Mouse (Mus musculus): ENCODE measurements around the gene Mef2b. TPM values are rescaled to one million over a fixed set of nuclear protein-coding genes. Genes with fewer than 3 reads are reported as not detected.

Gene Mef2b
- polyA plus RNA-seq, 1 experiment = 3.5 TPM

DNA sequence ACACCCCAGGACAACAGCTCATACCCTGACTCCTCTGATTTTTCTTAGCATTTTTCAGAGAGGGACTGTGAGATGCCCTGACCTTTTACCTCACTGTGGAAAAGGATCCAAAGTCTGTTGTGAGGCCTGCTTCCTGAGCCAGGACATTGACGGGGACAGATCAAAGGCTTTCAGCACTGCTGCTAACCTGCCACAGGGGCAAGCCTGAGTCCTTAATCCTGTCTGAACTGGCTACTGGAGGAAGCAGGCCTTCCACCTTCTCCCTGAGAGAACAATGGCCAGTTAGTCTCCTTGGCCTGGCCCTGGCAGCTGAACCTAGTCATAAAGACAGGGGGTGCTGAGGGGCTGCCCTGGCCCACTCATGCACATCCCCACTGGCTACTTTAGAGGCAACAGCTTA lies 68.6 kb downstream of the Mef2b start:
- H3K27ac ChIP-seq (ENCODE audit: control insufficient read depth, insufficient read depth, low read length) = no peak overlapping the region
- 95% methylated on average over 1 of the region's 1 CpGs for WGBS
- no peak for DNase-seq

DNA sequence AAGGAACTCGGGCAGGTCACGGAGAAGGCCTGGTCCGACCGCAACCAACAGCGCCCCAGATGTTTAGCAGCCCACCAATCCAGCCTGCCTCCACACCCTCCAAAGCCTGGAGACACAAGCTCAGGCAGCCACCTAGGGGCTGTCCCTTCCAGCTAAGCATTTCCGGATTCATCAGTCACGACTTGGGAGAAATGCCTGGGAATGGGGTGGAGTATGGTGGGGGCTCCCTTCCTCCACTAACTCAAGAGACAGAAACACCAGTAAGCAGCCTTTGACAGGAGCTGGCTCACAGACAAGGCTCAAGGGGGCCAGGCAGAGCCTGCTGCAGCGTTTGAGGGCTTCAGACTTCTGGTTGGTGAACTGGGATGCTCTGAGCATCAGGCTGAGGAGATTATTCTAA lies 71.0 kb downstream of the Mef2b start:
- Histone ChIP-seq H3K27ac (ENCODE audit: control insufficient read depth, insufficient read depth, low read length) (no peak overlapping the region), H3K4me3 (ENCODE audit: control insufficient read depth, insufficient read depth, low read length) (no peak overlapping the region), H3K27me3 (ENCODE audit: control insufficient read depth, insufficient read depth, low read length) (no peaks in the 10 kb centered on the region), H3K36me3 (ENCODE audit: control insufficient read depth, insufficient read depth, low read length) (no peaks in the 10 kb centered on the region), H3K4me1 (replicated peaks; ENCODE audit: control insufficient read depth, insufficient read depth, low read length) (no peaks in the 10 kb centered on the region; the same call in 1 of the 2 replicates)
- 83% methylated on average over 8 of the region's 8 CpGs for WGBS
- DNase-seq = no peak
- TF ChIP-seq CTCF (IDR thresholded peaks at IDR 0.05; ENCODE audit: borderline replicate concordance, control insufficient read depth, extremely low read depth, insufficient read depth, low read length, poor library complexity) (no peak), POLR2A (IDR thresholded peaks at IDR 0.05; ENCODE audit: control insufficient read depth, extremely low read depth, insufficient read depth, low read length, poor library complexity) (no peak)

More for the DNA sequence above, 68.6 kb downstream of the Mef2b start:
- H3K4me1 ChIP-seq (replicated peaks; ENCODE audit: control insufficient read depth, insufficient read depth, low read length) = no peaks in the 10 kb centered on the region; the same call in 1 of the 2 replicates
- no peaks in the 10 kb centered on the region for H3K27me3 ChIP-seq (ENCODE audit: control insufficient read depth, insufficient read depth, low read length)
- TF ChIP-seq CTCF (IDR thresholded peaks at IDR 0.05; ENCODE audit: borderline replicate concordance, control insufficient read depth, extremely low read depth, insufficient read depth, low read length, poor library complexity) (no peak), POLR2A (IDR thresholded peaks at IDR 0.05; ENCODE audit: control insufficient read depth, extremely low read depth, insufficient read depth, low read length, poor library complexity) (no peak)
- no peak overlapping the region for H3K4me3 ChIP-seq (ENCODE audit: control insufficient read depth, insufficient read depth, low read length)
- no peaks in the 10 kb centered on the region for H3K36me3 ChIP-seq (ENCODE audit: control insufficient read depth, insufficient read depth, low read length)

DNA sequence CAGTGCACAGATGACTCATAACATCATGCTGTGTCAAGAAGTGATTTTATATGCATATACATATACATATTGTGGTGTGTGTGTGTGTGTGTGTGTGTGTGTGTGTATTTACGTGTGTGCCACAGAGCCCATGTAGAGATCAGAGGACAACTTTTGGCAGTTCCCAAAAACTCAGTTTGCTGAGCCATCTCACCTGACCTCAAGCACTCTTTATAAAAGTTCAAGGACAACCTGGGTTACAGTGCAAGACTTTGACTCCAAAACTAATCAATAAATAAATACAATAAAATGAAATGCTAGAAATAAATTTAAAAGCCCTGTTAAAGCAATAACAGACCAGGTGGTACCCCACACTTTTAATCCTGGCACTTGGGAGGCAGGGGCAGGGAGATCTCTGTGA lies 71.8 kb downstream of the Mef2b start:
- Histone ChIP-seq H3K4me3 (ENCODE audit: control insufficient read depth, insufficient read depth, low read length) (peak overlapping the region; percentile 72), H3K27ac (ENCODE audit: control insufficient read depth, insufficient read depth, low read length) (no peak overlapping the region), H3K36me3 (ENCODE audit: control insufficient read depth, insufficient read depth, low read length) (no peaks in the 10 kb centered on the region), H3K27me3 (ENCODE audit: control insufficient read depth, insufficient read depth, low read length) (no peaks in the 10 kb centered on the region), H3K4me1 (replicated peaks; ENCODE audit: control insufficient read depth, insufficient read depth, low read length) (no peaks in the 10 kb centered on the region; the same call in 1 of the 2 replicates)
- WGBS = 59% methylated on average over 1 of the region's 1 CpGs
- TF ChIP-seq POLR2A (IDR thresholded peaks at IDR 0.05; ENCODE audit: control insufficient read depth, extremely low read depth, insufficient read depth, low read length, poor library complexity) (no peak), CTCF (IDR thresholded peaks at IDR 0.05; ENCODE audit: borderline replicate concordance, control insufficient read depth, extremely low read depth, insufficient read depth, low read length, poor library complexity) (no peak)
- no peak for DNase-seq

DNA sequence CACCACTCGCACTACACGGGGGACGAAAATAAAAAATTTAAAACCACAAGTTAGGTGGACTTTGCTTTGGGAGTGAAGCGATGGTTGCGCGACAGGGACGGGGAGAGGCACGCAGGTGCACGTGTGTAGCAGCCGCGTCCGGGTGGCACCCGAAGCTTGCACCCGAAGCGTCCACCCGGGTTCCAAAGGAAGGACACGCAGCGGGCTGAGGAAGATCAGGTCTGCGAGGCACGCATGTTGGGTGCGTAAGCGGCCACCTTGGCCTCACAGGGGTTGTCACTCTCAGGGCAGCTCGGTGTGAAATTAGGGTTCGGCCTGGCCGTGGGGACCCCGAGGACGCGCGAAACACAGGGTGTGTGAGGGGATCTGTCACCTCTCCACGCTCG lies 72.2 kb downstream of the Mef2b start:
- Histone ChIP-seq H3K27ac (ENCODE audit: control insufficient read depth, insufficient read depth, low read length) (0 out of 2 replicates have a peak overlapping the region, but pooled peaks have one; percentile 11), H3K4me1 (replicated peaks; ENCODE audit: control insufficient read depth, insufficient read depth, low read length) (no peaks in the 10 kb centered on the region; the same call in 1 of the 2 replicates), H3K27me3 (ENCODE audit: control insufficient read depth, insufficient read depth, low read length) (no peaks in the 10 kb centered on the region), H3K4me3 (ENCODE audit: control insufficient read depth, insufficient read depth, low read length) (peak overlapping the region; percentile 72), H3K36me3 (ENCODE audit: control insufficient read depth, insufficient read depth, low read length) (no peaks in the 10 kb centered on the region)
- DNase-seq = no peak
- no peak for TF ChIP-seq CTCF (IDR thresholded peaks at IDR 0.05; ENCODE audit: borderline replicate concordance, control insufficient read depth, extremely low read depth, insufficient read depth, low read length, poor library complexity)
- no peak for TF ChIP-seq POLR2A (IDR thresholded peaks at IDR 0.05; ENCODE audit: control insufficient read depth, extremely low read depth, insufficient read depth, low read length, poor library complexity)
- WGBS = under 1% methylated on average over 31 of the region's 31 CpGs

DNA sequence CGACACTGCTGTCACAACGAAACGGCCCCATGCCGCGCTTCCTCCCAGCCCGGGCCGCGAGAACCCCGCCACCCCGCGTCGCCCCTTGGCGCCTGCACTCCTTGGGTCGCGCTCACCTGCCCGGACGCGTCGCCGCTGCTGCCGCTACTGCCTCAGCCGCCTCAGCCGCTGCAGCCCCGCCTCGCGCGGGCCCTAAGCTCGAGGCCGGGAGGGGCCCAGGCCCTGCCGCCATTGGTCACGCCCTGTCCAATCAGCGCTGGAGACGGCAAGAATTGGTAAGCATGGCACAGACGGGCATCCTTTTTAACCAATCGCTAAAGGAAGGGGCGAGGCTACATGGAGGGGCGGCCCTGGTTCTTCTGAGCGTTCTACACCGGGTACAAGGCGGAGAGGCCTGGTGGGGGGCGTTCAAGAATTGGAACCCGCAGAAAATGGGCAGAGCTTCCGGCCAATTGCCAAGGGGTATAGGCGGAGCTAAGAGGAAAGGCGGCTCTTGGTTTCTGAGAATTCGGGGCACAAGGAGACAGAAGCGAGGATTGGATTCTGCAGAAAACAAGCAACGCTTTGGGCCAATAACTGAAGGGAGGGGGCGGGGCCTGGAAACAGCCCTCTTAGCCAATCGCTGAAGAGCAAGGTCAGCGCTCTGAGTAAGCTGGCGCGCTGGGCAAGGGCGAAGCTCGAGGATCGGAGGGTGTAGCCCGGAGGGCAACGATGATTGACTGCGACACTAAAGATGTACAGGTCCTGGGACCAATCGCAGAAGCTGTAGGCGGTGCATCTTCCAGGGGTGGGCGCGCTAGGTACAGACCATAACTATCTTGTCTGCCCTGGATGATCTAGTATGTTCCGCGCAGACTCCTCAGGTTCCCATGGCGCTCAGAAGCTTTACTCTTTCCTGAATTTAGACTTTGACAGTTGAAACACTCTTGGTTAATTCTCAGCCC lies 72.9 kb downstream of the Mef2b start, which contains the start of gene Slc25a42:
Slc25a42 (minus strand) TSS at position 194 of the 944 bp plus-strand sequence.
- H3K27ac ChIP-seq (ENCODE audit: control insufficient read depth, insufficient read depth, low read length) = 0 out of 2 replicates have a peak within 1 kb of the TSS, but pooled peaks have one; percentile 11
- no peaks in the 10 kb centered on the region for H3K27me3 ChIP-seq (ENCODE audit: control insufficient read depth, insufficient read depth, low read length)
- H3K4me3 ChIP-seq (ENCODE audit: control insufficient read depth, insufficient read depth, low read length) = peak within 1 kb of the TSS; percentile 72
- no peaks in the 10 kb centered on the region; the same call in 1 of the 2 replicates for H3K4me1 ChIP-seq (replicated peaks; ENCODE audit: control insufficient read depth, insufficient read depth, low read length)
- under 1% methylated on average over 66 of the region's 66 CpGs for WGBS
- no peaks in the 10 kb centered on the region for H3K36me3 ChIP-seq (ENCODE audit: control insufficient read depth, insufficient read depth, low read length)
- DNase-seq = peak; percentile 96
- 0 out of 2 replicates have a peak, but pooled peaks have one; percentile 33 for TF ChIP-seq CTCF (IDR thresholded peaks at IDR 0.05; ENCODE audit: borderline replicate concordance, control insufficient read depth, extremely low read depth, insufficient read depth, low read length, poor library complexity)
- TF ChIP-seq POLR2A (IDR thresholded peaks at IDR 0.05; ENCODE audit: control insufficient read depth, extremely low read depth, insufficient read depth, low read length, poor library complexity) = peak; percentile 78

DNA sequence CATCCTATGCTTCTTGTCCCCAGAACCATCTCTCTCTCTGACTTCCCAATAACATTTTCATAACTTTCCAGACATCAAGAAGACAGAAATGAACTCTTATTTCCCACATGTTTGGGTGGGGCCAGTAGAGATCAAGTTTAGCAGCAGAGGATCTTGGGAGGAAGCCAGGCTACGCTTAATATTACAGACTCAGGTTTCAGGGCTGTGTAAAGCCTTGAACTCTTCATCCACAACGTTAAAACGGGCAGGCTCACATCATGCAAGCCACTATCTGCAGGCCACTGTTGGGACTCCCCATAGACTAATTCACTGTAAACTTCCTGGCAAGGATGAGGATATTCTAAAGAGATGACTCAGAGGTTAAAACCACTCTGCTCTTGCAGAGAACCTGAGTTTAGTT lies 74.9 kb downstream of the Mef2b start:
- Histone ChIP-seq H3K27me3 (ENCODE audit: control insufficient read depth, insufficient read depth, low read length) (no peaks in the 10 kb centered on the region), H3K4me1 (replicated peaks; ENCODE audit: control insufficient read depth, insufficient read depth, low read length) (no peaks in the 10 kb centered on the region; the same call in 1 of the 2 replicates), H3K27ac (ENCODE audit: control insufficient read depth, insufficient read depth, low read length) (no peak overlapping the region), H3K4me3 (ENCODE audit: control insufficient read depth, insufficient read depth, low read length) (no peak overlapping the region), H3K36me3 (ENCODE audit: control insufficient read depth, insufficient read depth, low read length) (no peaks in the 10 kb centered on the region)
- TF ChIP-seq POLR2A (IDR thresholded peaks at IDR 0.05; ENCODE audit: control insufficient read depth, extremely low read depth, insufficient read depth, low read length, poor library complexity) (no peak), CTCF (IDR thresholded peaks at IDR 0.05; ENCODE audit: borderline replicate concordance, control insufficient read depth, extremely low read depth, insufficient read depth, low read length, poor library complexity) (no peak)
- DNase-seq = no peak
- WGBS = 93% methylated on average over 3 of the region's 3 CpGs
